19 mouse cellular contexts compared by ENCODE assay signal in the genomic region with DNA sequence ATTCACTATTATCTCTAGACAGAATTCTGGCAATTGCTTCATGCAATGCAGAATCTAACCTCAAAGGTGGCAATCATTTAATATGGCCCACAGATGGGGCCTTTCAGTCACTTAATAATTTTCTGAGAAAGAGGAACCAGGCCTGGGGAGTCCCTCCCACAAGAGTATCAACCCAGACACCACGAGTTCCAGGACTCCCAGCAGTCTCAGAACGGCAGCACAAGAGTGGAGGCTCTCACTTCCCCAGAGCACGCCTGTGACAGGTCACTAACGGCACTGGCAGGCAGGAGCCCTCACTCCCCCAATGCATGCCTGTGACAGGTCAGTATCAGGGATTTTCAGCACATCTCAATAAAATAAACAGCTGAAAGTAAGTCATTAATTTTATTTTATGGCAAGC.
DNase-seq lines count a peak whose midpoint lies in the region; ATAC-seq lines count a peak whose summit lies in the region.
"Had no signal": no experiment of that assay in that cellular context is flagged by ENCODE, and none has a peak within 500 bp of the region (broad histone marks: within the 10 kb centered on the region; RNA-seq: fewer than 3 reads in every experiment).

No protein-coding gene starts in this region.

- no peak overlapping the region for H3K4me3 ChIP-seq in midbrain, embryonic 11.5 days (ENCODE audit: low read depth, low read length)
- H3K4me3 ChIP-seq: hindbrain, embryonic 10.5 days; liver, embryonic 12.5 days; midbrain, embryonic 10.5 days had no signal

- no peak overlapping the region for H3K27ac ChIP-seq in midbrain, embryonic 11.5 days (ENCODE audit: low read depth, low read length)
- H3K27ac ChIP-seq: hindbrain, embryonic 10.5 days; liver, embryonic 12.5 days; midbrain, embryonic 10.5 days had no signal

- H3K4me2 ChIP-seq in midbrain, embryonic 11.5 days: no peak overlapping the region
- H3K4me2 ChIP-seq: heart, embryonic 11.5 days; liver, embryonic 12.5 days had no signal

- no peaks in the 10 kb centered on the region for H3K4me1 ChIP-seq in midbrain, embryonic 11.5 days (ENCODE audit: control insufficient read depth, insufficient read depth, low read length)
- H3K4me1 ChIP-seq: liver, embryonic 12.5 days had no signal

- 68% methylated on average over 4 of the region's 4 CpGs for WGBS in midbrain, embryonic 11.5 days

- H3K9ac ChIP-seq in midbrain, embryonic 11.5 days (ENCODE audit: low read length): no peak overlapping the region
- H3K9ac ChIP-seq: liver, embryonic 12.5 days had no signal

- intact Hi-C loops in heart, postnatal 36 days (cut with DNase I): no loop called here

- 0 out of 2 replicates have a peak, but pooled peaks have one; percentile 44 for ATAC-seq in megakaryocyte-erythroid progenitor cell, adult 5-6 weeks (replicated peaks; ENCODE audit: low FRiP score, low TSS enrichment, poor library complexity, severe bottlenecking)
- no peak for ATAC-seq in midbrain, embryonic 11.5 days (ENCODE audit: low FRiP score)
- ATAC-seq: inflammation-experienced regulatory T-cells, adult 6 months; liver, embryonic 12.5 days had no signal

- no peaks in the 10 kb centered on the region for H3K9me3 ChIP-seq in midbrain, embryonic 11.5 days (ENCODE audit: control insufficient read depth, low read length)
- H3K9me3 ChIP-seq: hindbrain, embryonic 10.5 days; liver, embryonic 12.5 days; midbrain, embryonic 10.5 days had no signal

- no peaks in the 10 kb centered on the region for H3K36me3 ChIP-seq in midbrain, embryonic 11.5 days (ENCODE audit: control insufficient read depth, insufficient read depth, low read length)
- H3K36me3 ChIP-seq: liver, embryonic 12.5 days; midbrain, embryonic 10.5 days had no signal

- no peaks in the 10 kb centered on the region for H3K27me3 ChIP-seq in midbrain, embryonic 11.5 days (ENCODE audit: control insufficient read depth, insufficient read depth, low read length)
- H3K27me3 ChIP-seq: liver, embryonic 12.5 days had no signal

- DNase-seq in heart, adult 11 months: peak; percentile 56
- DNase-seq in heart, postnatal 36 days: no peak
- DNase-seq in 416B (ENCODE audit: low read depth): peak; percentile 51
- DNase-seq in c-Kit-positive CD71-negative TER-119-negative erythroid progenitor cells, embryonic 14.5 days (ENCODE audit: low read depth): peak; percentile 8
- no peak for DNase-seq in midbrain, embryonic 11.5 days (ENCODE audit: low spot score, missing footprints)
- no peak for DNase-seq in urinary bladder, postnatal 36 days (ENCODE audit: low spot score in 2 of 2)
- no peak for DNase-seq in gastrocnemius, postnatal 10 days
- DNase-seq: adrenal gland, postnatal 25 days; cerebellum, postnatal 25 days; kidney, postnatal 14 days; layer of hippocampus, adult 9-11 months; lung, postnatal 10 days; thymus, adult 18-20 months had no signal

Comparison
In these comparisons a context has a peak if more than half of its experiments do, and no peak if none do; other contexts are left out.
1. DNase-seq: peak in heart, adult 11 months (single experiment), 416B (single experiment) and c-Kit-positive CD71-negative TER-119-negative erythroid progenitor cells, embryonic 14.5 days (single experiment); none in heart, postnatal 36 days (0 of 2), midbrain, embryonic 11.5 days (single experiment), urinary bladder, postnatal 36 days (0 of 2) and gastrocnemius, postnatal 10 days (single experiment).